Mouse (Mus musculus) neural tube, postnatal 0 days (tissue): ENCODE data around the gene Ncoa6. TPM values are rescaled to one million over a fixed set of nuclear protein-coding genes. Genes with fewer than 3 reads are reported as not detected.

Experiments used
- microRNA counts: library from miRNA; unstranded; fragments of <30 nt; microRNA quantifications from one replicate; lab custom pipeline; 2015
- microRNA-seq: library from miRNA; unstranded; fragments of <30 nt; microRNA quantifications from one replicate; pipeline ENCODE4, GENCODE M21; 2016
- polyA plus RNA-seq: library from polyadenylated mRNA; unstranded; fragments of >200 nt; fragmentation: Nextera tagmentation; extraction: Ambion mirVana; gene quantifications from 2 replicates; pipeline ENCODE4 v1.2.1, GENCODE M21; 2015

Ncoa6 gene
- polyA plus RNA-seq = 20.5 and 20.6 TPM in 2 replicates

DNA sequence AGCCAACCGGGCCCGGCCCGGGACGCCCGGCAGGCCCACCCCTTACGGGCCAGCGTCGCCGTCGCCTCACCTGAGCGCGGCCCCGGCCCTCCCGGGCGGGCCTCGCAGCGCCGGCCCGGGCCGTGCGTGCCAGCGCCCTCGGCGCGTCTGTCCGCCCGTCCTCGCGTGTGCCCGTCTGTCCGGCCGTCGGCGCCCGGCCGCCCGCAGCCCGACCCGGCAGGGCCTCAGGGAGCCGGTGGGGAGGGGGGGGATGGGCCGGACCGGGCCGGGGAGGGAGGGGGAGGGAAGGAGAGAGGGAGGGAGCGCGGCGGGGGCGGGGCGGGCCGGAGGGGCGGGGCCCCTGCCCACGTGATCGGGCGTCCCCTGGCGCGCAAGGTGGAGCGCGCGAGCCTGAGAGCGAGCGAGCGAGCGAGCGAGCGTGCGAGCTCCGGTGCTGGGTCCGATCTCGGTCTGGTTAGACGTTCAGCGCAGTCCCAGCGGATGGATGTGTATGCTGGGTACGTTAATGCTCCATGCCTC lies at the start of gene Ncoa6:
Ncoa6 (minus strand) TSS at position 325 of the 519 bp plus-strand sequence.

GRCm38 (mm10) chr2:155517455-155518423 lies 44.0 kb upstream of the Ncoa6 start, which contains the start of the genes Acss2 and Ggt7:
Acss2 (plus strand) TSS chr2:155517948.
Ggt7 (minus strand) TSS chr2:155518237.

GRCm38 (mm10) chr2:155380261-155381059 lies 93.2 kb downstream of the Ncoa6 start, which contains the start of gene Trp53inp2:
Trp53inp2 (plus strand) TSS chr2:155381059.

GRCm38 (mm10) chr2:155356971-155357591 lies 116.6 kb downstream of the Ncoa6 start, which contains the start of gene Pigu:
Pigu (minus strand) TSS chr2:155357430.

MicroRNAs within 50 kb of the gene (microRNA counts, 519-probe panel; counts per million panel counts)
- 40.5 counts per million for microRNA mmu-miR-695 (lab: Ali Mortazavi, UCI)

Small RNA genes within 50 kb of the gene (microRNA-seq; reads per million reads assigned to microRNA genes)
- gene Mir695 = not detected

Other genes starting within 250 kb of the Ncoa6 start
- gene Dynlrb1, start 237.4 kb downstream of the Ncoa6 start, polyA plus RNA-seq = 810 and 862 TPM in 2 replicates
- 1,007 and 1,009 TPM in 2 replicates for gene Map1lc3a, start 197.6 kb downstream of the Ncoa6 start, polyA plus RNA-seq
- 55.0 and 57.1 TPM in 2 replicates for gene Pigu, start 116.5 kb downstream of the Ncoa6 start, polyA plus RNA-seq
- gene Trp53inp2, start 92.8 kb downstream of the Ncoa6 start, polyA plus RNA-seq = 52.4 and 62.9 TPM in 2 replicates
- gene Acss2, start 44.1 kb upstream of the Ncoa6 start, polyA plus RNA-seq = 25.3 and 26.6 TPM in 2 replicates
- 103 and 108 TPM in 2 replicates for gene Ggt7, start 44.3 kb upstream of the Ncoa6 start, polyA plus RNA-seq
- gene Gss, start 118.9 kb upstream of the Ncoa6 start, polyA plus RNA-seq = 15.7 and 16.6 TPM in 2 replicates
- gene Myh7b, start 137.3 kb upstream of the Ncoa6 start, polyA plus RNA-seq = 2.9 and 4.4 TPM in 2 replicates
- gene Trpc4ap, start 218.5 kb upstream of the Ncoa6 start, polyA plus RNA-seq = 129 and 133 TPM in 2 replicates